Mouse (Mus musculus) hindbrain, embryonic 11.5 days (tissue): ENCODE measurements around the gene Rab7b. TPM values are rescaled to one million over a fixed set of nuclear protein-coding genes. Genes with fewer than 3 reads are reported as not detected.

Source experiments
- ATAC-seq: fragments of 200-750 bp; cut with Nextera tagmentation; 2 replicates; pipeline ENCODE4 v1.8.0; 2017; ENCODE audit warnings: mild to moderate bottlenecking, moderate TSS enrichment, moderate library complexity; ENCODE audit not compliant: low FRiP score
- DNase-seq: peaks from one replicate; pipeline ENCODE4 v3.0.0-alpha.2; 2015; ENCODE audit warnings: low spot score
- H3K27ac ChIP-seq: fragments of 300-500 bp; sonication (generic); 2 replicates; pipeline ENCODE4 v1.5.1; 2014; ENCODE audit warnings: mild to moderate bottlenecking, low read depth, low read length
- H3K27me3 ChIP-seq: fragments of 300-500 bp; sonication (generic); 2 replicates; pipeline ENCODE4 v1.6.1; 2014; ENCODE audit warnings: mild to moderate bottlenecking, low read length, moderate library complexity, mixed read lengths; ENCODE audit not compliant: control insufficient read depth, insufficient read depth
- H3K36me3 ChIP-seq: fragments of 300-500 bp; sonication (generic); 2 replicates; pipeline ENCODE4 v1.6.1; 2014; ENCODE audit warnings: mild to moderate bottlenecking, low read length, moderate library complexity, mixed read lengths; ENCODE audit not compliant: control insufficient read depth, insufficient read depth
- H3K4me1 ChIP-seq: fragments of 300-500 bp; sonication (generic); replicated peaks from 2 replicates; pipeline ENCODE4 v1.6.1; 2014; ENCODE audit warnings: low read length, mixed read lengths; ENCODE audit not compliant: control insufficient read depth, insufficient read depth
- H3K4me2 ChIP-seq: fragments of 300-500 bp; sonication (generic); replicated peaks from 2 replicates; pipeline ENCODE4 v1.6.1; 2014; ENCODE audit warnings: mild to moderate bottlenecking, low read depth, low read length
- H3K4me3 ChIP-seq: fragments of 300-500 bp; sonication (generic); 2 replicates; pipeline ENCODE4 v1.5.1; 2014; ENCODE audit warnings: low read depth, low read length
- H3K9ac ChIP-seq: fragments of 300-500 bp; sonication (generic); 2 replicates; pipeline ENCODE4 v1.6.1; 2014; ENCODE audit warnings: low read depth, low read length
- H3K9me3 ChIP-seq: fragments of 300-500 bp; sonication (generic); 2 replicates; pipeline ENCODE4 v1.6.1; 2016; ENCODE audit warnings: low read length; ENCODE audit not compliant: control insufficient read depth
- WGBS: fragments of 180-500 bp; shearing (Covaris S2); extraction: QIAGEN DNeasy Blood & Tissue Kit; methylation state at CpG from one replicate; pipeline ENCODE4 v1.1.7; 2014; 5-methylcytosine and 5-hydroxymethylcytosine counted together
- polyA plus RNA-seq: library from polyadenylated mRNA; unstranded; fragments of >200 nt; fragmentation: Nextera tagmentation; extraction: Ambion mirVana; gene quantifications from 2 replicates; pipeline ENCODE4 v1.2.1, GENCODE M21; 2014

Gene Rab7b
- polyA plus RNA-seq, 1 experiment from 2014 or later: 1.6 TPM

DNA sequence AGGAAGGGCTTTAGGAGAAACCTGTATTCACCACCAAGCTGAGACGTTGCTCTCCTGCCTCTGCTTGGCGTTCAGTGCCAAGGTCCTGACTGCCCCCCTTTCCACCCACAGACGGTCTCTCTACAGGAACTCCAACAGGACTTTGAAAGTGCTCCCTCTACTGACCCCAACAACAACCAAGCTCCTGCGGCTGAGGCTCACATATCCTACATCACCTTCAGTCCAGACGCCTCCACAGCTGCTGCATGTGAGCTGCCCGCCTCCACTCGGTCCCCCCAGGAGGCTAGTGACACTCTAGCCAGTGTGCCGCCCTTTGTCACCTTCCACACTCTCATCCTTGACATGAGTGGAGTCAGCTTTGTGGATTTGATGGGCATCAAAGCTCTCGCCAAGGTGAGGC lies 75.2 kb downstream of the Rab7b start:
- H3K27me3 ChIP-seq: no peaks in the 10 kb centered on the region
- no peaks in the 10 kb centered on the region for H3K36me3 ChIP-seq
- no peak overlapping the region for H3K4me2 ChIP-seq
- no peak for DNase-seq
- H3K9me3 ChIP-seq: no peaks in the 10 kb centered on the region
- 62% methylated on average over 9 of the region's 9 CpGs for WGBS
- H3K4me3 ChIP-seq: no peak overlapping the region
- no peak overlapping the region for H3K9ac ChIP-seq
- no peak overlapping the region for H3K27ac ChIP-seq
- no peak for ATAC-seq
- H3K4me1 ChIP-seq: no peaks in the 10 kb centered on the region

DNA sequence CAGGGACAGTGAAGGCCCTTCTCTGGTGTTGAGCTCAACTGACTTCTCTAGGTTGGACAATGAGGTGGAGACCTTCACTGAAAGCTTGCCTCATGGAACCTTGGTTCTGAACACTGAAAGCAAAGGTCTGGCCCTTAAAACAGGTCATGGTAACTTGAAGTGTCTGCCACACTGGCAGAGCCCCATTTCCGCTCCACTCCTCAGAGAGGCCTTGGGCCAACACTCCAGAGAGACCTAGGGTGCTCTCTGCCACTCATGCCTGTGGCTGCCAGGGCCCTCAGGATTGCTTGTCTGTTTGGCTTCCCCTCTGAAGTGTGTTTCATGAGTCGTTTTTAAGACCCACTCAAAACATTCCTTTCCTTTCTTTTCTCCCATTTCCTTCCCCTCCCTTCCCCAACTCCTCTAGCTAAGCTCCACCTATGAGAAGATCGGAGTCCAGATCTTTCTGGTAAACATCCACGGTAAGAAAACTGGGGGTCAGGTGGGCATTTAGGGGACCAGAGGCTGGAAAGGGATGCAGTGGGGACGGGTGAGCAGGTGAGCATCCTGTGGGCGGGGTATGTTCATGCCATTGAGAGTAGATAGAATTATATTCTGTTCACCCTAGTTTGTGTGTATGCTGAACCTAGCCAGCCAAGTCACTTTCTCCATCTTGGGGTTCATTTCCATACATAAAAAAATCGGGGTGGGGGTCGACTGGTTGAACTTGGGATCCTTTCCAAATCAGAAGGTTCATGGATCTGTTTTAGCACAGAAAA lies 76.3 kb downstream of the Rab7b start:
- Histone ChIP-seq H3K9me3 (no peaks in the 10 kb centered on the region), H3K9ac (no peak overlapping the region), H3K27me3 (no peaks in the 10 kb centered on the region), H3K4me2 (no peak overlapping the region), H3K4me1 (no peaks in the 10 kb centered on the region), H3K27ac (no peak overlapping the region), H3K36me3 (no peaks in the 10 kb centered on the region), H3K4me3 (no peak overlapping the region)
- DNase-seq (no peak), ATAC-seq (no peak)
- WGBS: 63% methylated on average over 8 of the region's 8 CpGs

Other genes with a start within 250 kb of the Rab7b start
- gene Srgap2, start 161.3 kb upstream of the Rab7b start, polyA plus RNA-seq: 15.1 and 24.8 TPM in 2 replicates
- gene Fam72a, start 160.8 kb upstream of the Rab7b start, polyA plus RNA-seq: 3.9 and 4.1 TPM in 2 replicates
- not detected in 2 replicates for gene Avpr1b, start 89.5 kb upstream of the Rab7b start, polyA plus RNA-seq
- gene Ctse, start 50.4 kb upstream of the Rab7b start, polyA plus RNA-seq: 0.26 and 0.38 TPM in 2 replicates
- gene Slc26a9, start 55.3 kb downstream of the Rab7b start, polyA plus RNA-seq: 0.15 and 0.38 TPM in 2 replicates
- 0.43 and 1.5 TPM in 2 replicates for gene Pm20d1, start 108.7 kb downstream of the Rab7b start, polyA plus RNA-seq
- gene Slc41a1, start 138.8 kb downstream of the Rab7b start, polyA plus RNA-seq: 8.0 and 8.2 TPM in 2 replicates
- 13.2 and 14.5 TPM in 2 replicates for gene Rab29, start 178.5 kb downstream of the Rab7b start, polyA plus RNA-seq
- gene Nucks1, start 221.8 kb downstream of the Rab7b start, polyA plus RNA-seq: 53.3 and 66.1 TPM in 2 replicates